Mouse (Mus musculus): Measurements from ENCODE around the gene Itpkc.
"Not testable (repeated sequence)": the region's sequence is repeated elsewhere in the genome, so short reads cannot be mapped to it uniquely, and the experiment has no call there.

Gene Itpkc

DNA sequence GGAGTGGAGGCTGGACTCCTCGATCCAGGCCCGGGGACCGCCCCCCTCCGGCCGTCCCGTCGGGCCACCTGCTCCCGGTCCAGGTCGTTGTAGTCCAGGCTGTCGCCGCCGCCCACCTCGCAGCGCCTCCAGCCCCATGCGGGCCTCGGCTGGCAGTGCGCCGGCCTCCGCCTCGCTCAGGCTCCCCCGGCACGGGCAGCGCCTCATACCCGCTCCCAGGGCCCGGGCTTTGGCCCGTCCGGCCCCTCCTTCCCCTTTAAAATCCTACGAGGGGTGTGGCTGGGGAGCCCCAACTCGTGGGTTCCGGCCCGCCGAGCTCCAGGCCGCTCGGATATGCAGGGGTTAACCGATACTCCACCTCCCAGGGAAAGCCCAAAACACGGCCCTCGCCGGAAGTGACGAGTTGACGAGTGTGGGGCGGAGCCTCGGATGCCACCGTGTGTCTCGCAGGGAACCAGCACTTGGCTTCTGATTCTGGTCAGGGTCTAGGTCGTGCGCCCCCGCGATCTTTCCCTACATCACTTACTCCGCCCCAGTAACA, at the start of gene Itpkc:
TSS of gene Itpkc (minus strand) at position 381 of the 541 bp plus-strand sequence.
- DNase-seq, result peak; percentile 93

DNA sequence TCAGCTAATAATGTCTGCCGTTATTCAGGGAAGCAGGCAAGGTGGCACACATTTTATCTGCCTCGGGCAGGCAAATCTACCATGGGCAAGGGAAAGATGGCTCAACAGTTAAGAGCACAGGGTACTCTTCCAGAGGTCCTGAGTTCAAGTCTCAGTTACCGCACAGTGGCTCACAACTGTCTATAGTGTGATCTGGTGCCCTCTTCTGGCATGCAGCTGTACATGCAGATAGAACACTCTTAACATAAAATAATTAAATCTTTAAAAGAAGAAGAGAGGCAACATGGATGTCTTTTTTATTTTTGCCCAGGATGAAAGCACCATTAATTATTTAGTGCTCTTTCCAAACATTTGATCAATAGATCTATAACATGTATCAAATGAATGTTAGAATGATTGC, 48.7 kb upstream of the Itpkc start:
- DNase-seq, result no peak

DNA sequence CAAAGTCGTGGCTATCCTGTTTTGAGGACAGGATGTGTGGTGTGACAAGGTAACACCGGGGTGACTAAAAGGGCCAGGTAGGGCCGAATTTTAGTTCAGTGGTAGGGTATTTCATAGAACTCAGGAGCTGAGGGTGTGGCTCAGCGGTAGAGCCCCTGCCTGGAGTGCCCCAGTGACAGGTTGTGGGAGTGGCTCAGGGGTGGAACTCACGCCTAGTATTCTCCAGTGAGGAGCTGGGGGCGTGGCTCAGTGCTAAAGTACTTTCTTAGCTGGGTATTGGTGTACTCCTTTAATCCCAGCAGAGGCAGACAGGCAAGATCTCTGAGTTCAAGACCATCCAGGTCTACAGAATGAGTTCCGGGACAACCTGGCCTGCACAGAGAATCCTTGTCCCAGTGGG, 47.6 kb upstream of the Itpkc start:
- DNase-seq, result no peak

DNA sequence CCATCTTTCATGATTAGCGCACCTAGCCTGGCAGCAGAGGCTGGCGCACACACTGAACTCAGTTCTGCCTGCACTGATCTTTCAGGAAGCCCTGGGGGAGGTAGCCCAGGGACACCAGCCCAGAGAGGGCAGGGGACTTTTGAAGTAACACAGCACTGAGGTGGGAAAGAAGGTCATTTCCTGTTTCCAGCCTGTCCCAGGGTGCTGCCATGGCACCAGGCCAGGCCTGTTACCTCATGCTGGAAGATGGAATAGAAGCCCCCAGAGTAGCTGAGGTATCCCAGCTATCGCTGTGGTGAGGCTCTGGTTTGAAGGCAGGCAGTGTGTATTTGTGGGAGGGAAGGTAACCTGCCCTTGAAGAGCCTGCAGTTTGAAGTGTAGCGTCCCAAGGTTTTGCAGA, 46.5 kb upstream of the Itpkc start:
- DNase-seq, result no peak

DNA sequence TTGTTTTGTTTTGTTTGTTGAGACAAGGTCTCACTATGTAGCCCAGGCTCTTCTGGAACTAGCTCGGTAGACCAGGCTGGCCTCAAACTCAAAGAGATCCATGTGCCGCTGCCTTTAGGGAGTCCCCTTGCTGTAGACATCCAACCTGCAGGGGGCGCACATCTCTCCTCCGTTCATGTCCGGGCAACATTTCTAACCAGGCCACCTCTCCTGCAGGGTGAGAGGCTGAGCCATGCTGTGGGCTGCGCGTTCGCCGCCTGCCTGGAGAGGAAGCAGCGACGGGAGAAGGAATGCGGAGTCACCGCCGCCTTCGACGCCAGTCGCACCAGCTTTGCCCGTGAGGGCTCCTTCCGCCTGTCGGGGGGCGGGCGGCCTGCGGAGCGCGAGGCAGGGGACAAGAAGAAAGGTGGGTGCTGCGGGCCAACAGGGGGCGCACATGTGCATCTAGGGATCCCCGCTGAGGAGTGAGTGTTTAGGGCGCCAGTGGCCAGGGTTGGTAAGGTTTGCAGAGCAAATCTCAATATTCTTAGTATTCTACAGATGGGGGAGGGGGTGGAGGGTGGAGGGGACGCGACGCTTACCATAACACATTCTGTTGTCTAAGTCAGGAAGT, 45.4 kb upstream of the Itpkc start:
- DNase-seq, result no peak

DNA sequence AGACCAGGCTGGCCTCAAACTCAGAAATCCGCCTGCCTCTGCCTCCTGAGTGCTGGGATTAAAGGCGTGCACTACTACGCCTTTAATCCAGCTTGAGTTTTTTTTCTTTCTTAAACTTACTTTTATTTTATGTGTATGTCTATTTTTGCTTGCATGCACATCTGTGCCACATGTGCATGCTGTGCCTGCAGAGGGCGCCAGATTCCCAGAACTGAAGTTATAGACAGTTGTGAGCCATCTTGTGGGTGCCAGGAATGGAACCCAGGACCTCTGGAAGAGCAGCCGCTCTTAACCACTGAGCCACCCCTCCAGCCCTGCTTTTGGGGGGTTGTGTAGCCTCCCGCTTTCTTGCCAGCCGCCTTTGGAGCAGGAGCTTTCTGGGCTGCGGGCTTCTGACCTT, 43.0 kb upstream of the Itpkc start:
- no peak for DNase-seq

DNA sequence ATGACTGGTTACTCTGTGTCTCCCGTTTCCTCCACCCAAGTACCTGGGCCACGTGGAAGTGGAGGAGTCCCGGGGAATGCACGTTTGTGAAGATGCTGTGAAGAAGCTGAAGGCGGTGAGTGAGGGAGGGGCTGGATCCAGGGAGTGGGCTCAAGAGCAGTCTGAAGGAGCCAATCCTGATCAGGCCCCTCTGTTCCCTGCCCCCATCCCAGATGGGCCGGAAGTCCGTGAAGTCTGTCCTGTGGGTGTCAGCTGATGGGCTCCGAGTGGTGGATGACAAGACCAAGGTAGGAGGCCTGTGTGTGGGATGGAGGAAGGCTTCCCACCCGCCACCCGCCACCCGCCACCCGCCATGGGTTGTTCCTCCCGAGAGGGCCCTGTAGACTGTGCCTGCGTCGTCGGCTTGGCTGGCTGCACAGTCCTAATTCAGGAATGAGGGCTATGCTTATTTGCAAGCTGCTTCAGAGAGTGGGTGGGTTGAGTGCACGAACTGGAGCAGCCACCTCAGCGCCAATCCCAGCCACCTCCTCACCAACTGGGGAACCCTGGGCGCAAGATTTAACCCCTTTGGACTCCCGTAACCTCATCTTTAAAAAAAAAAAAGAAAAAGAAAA, 38.2 kb upstream of the Itpkc start:
- peak; percentile 90 for DNase-seq

DNA sequence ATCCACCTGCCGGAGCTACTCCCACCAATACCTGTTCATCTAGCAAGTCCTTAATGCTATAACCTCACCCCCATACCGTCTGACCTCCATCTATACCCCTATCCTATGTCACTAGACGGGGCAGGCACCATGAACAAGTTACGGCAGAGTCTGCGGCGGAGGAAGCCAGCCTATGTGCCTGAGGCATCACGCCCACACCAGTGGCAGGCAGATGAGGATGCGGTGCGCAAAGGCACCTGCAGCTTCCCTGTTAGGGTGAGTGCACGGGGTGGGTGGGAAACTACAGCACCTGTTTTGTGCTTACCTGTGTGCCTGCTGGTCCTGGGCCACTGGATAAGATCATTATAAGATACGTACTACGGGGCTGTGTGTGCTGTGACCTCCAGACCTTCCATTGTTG, 36.3 kb upstream of the Itpkc start:
- DNase-seq, result no peak

DNA sequence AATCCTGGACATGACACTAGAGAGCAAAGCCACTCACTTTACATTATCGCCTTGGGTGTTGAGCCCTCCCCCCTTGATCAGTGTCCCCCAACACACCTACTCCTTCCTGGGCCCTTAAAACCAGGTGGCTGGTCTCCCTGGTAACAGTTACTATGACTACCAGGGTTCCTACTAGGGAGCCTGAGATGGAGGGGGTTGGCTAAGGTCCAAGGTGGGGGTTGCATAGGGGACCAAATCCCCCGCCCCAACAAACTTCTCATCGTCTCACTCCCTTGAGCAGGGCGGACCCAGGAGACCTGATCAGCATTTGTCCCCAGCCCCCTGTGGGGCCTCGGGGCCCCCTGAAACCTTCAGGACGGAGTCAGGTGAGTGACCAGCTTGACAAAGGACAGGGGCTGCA, 33.4 kb upstream of the Itpkc start:
- no peak for DNase-seq

DNA sequence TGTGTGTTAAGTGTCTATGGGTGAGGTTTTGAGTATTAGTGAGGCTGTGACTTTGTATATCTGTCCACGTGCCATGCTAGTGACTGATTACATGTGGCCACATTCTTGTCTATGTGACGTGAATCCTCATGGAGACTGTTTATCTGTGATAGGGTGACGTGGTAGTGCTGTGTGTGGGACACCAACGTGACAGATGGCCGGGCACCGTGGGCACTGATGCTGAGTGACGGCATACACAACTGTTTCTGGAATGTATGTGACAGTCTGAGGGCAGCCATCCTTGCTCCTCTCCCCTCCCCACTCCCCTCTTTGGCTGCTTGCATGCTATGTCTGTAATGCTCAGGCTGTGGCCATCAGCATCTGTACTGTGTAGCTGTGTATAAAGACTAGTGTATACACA, 32.4 kb upstream of the Itpkc start:
- no peak for DNase-seq

DNA sequence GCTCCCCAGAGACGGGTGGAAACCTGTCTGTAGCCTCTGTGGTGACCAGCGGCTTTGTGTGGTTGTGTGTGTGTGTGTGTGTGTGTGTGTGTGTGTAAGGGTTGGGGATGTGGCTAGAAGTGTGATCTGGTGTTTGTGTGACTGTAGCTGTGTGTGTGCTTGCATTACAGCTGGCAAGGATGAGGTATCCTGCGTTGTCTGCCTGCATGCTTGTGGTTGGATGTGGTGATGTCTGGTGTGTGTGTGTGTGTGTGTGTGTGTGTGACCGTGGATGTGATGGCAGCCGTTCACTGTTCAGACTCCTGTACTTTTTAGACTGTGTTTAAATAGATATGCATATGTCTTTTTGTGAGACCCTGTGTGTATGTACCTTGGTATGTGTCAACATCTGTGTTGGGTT, 31.3 kb upstream of the Itpkc start:
- DNase-seq, result no peak

DNA sequence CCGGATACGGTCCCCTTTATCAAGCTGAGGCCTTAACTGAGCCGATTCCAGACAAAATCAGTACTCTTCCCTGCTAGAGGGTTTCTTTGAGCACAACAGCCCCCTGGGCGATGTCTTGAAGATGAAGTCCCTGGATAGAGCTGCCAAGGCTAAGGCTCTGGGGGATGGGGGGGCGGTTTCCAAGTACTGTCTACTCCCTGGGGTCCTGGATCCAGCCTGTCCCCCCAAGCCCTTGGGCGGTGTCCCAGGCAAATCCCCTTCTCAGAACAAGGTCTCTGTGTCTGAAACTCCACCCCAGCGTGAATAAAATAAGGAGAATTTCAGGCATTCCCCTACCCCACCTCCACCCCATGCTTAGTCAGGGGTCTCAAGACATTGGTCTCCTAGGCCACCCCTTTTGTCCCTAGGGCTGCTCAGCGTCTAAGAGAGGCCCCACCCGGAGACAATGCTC, 30.8 kb upstream of the Itpkc start:
- DNase-seq, result no peak

DNA sequence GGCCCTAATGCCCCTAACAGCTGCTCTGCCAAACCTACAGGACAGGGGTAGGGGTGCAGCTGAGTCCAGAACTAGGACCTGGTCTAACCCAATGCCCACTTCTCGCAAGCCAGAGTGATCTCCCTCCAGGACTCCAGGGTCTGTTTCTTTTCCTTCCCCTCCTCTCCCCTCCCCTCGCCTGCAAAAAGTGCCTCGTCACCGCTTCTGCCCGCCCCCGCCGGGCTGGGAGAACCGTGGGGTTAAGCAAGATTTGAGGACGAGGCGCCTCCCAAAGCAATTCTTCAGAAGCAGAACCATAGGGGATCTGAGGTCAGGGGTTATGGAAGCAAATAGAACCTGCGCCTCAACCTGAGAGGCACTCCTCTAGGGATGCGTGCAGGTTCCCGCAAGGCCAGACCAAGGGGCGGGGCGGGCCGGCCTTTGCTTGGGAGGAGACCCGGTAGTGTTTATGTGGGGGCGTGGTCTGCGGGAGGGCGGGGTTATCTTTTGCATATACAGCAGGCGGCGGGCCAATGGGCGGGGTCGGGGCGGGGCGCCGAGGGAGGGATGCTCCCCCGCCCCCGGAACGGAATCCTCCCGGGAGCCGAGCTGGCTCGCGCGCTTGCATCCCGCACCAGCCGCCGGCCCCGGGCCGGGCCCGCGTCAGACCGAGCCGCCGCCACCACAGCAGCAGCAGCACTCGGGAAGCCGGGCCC, 29.9 kb upstream of the Itpkc start, which contains the start of gene Numbl:
TSS of gene Numbl (plus strand) at position 229 of the 695 bp plus-strand sequence.
- peak; percentile 94 for DNase-seq

DNA sequence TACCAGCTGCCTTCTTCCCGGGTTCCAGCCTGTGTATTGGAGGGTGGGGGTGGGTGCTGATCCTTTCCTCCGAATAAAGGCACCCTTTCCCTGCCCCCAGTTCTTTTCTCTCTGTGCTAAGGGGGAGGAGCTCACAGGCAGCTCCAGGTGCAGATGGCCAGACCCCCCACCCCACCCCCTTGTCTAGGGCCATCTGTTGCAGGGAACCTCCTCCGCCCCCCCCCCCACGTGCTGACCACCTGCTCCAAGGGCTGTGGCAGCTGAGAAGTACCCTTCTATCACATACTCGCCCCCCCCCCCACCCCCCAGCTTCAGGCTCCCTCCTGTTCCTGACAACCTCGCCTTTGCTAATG, 29.4 kb upstream of the Itpkc start:
- no peak for DNase-seq

DNA sequence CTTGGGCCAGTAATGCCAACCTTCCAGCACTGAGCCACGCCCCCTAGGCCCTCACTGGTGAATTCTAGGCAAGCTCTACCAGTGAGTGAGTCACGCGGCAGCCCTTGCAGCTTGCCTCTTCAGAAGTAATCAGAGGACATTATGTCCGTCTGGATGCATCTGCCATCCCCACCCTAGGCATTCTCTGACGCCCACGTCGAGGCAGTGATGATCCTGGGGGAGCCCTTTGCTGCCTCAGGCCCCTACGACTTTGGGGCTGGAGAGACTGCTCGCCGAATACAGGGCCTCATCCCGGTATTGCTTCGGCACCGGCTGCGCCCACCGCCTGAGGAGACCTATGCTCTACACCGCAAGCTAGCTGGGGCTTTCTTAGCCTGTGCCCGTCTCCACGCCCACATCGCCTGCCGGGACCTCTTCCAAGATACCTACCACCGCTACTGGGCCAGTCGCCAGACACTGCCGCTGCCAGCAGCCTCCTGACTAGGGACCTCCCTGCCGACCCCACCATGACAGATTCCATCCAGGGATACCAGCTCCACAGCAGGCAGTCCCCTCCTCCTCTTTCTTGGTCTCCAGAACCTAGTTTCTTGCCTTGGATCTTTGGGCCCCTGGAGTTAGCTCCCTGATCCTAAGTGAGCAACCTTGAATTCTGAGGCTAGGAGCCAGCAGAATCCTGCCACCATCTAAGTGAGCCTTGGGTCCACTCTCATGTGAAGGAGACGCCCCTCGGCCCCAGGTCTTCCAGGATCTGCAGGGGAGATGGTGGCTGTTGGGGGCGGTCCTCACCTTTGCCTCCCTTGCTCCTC, 28.8 kb upstream of the Itpkc start:
- peak; percentile 82 for DNase-seq

DNA sequence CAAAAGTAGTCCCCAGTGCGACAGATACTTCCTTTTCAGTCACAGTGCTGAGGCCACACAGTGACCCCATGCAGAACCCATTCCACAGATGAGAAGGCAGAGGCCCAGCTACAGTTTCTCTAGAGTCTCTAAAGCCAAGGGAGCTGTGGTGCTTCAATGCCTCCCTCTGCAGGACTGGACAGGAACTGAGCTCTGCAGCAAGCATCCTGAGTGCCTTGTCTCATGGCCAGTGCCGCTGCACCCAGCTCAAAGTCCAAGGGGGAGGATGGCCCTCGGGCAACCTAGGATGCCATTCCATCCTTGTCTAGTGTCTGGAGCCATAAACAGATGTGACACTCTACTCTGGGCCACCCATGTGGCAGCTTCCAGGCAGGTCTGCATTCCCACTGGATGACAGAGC, 27.3 kb upstream of the Itpkc start:
- no peak for DNase-seq

DNA sequence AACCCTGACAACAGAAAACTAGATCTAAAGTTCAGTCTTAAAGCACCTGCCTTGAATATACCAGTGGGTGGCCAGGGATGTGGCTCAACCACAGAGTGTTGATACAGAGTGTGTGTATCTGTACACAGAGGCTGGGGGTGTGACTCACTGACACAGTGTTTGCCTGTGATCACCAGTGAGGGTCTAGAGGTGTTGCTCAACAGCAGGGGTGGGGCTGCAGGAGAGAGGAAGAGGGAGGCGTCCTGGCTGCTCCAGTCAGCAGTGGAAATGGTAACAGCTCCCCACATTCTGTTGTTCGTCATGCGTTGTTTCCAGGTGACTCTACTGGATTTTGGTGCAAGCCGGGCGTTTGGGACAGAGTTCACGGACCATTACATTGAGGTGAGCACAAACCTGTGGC, 23.5 kb upstream of the Itpkc start:
- DNase-seq, result no peak

DNA sequence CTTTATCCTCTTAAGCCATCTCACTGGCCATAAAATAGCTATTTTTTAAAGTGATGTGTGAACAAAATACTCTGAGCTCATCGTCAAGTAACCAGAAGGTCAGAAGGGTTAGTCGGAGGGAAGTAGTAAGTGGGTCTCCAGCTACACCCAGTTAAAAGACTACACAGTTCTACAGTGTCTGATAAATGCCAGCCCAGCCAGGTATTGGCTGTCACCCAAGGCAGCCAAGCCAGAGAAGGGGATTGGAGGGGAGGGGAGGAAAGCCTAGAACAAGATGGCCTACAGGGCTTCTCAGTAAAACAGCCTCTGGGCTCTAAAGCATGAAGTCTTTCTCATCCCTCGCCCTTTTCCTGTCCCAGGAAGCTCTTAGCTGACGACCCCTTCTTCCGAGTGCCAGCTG, 21.5 kb upstream of the Itpkc start:
- no peak for DNase-seq

DNA sequence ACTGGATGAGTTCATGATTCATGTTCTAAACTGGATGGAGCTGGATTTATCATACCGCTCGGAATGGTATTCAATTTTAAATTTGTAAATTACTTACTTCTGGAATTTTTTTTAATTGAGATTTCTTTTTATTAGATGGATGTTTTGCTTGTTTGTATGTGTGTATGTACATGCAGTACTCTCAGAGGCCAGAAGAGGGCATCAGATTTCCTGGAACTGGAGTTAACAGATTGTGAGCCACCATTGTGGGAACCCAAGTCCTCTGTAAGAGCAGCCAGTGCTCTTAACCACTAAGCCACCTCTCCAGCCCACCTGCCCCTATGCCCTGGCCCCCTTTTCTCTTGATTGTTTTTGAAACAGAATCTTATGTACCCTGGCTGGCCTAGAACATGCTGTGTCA, 20.7 kb upstream of the Itpkc start:
- no peak for DNase-seq

DNA sequence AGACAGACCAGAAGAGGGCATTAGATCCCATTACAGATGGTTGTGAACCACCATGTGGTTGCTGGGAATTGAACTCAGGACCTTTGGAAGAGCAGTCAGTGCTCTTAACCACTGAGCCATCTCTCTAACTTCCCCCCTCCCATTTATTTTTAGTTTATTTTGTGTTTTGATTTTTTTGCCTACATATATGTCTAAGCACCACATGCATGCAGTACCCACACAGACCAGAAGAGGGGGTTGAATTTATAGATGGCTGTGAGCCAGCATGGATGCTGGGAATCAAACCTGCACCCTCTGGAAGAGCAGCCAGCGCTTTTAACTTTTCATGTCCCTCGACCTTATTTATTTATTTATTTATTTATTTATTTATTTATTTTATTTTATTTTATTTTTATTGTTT, 15.6 kb upstream of the Itpkc start:
- DNase-seq, result not testable (repeated sequence)

DNA sequence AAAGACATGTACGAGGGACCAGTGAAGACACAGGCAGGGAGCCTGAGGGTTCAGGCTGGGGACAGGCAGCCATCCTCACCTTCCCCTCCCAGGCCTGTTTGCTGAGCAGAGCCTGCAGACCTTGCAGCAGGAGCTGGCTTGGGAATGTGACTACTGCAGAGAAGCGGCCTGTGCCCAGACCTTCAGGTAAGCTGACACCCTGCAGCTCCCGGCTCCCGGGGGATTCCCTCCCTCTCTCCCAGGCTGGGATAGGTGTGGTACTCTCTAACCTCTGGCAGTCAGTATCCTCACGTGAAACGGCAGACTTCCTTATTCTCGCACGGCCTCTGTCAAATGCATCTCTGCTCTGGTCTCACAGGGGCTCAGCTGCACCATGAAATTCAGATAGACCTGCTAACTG, 14.8 kb upstream of the Itpkc start:
- no peak for DNase-seq

DNA sequence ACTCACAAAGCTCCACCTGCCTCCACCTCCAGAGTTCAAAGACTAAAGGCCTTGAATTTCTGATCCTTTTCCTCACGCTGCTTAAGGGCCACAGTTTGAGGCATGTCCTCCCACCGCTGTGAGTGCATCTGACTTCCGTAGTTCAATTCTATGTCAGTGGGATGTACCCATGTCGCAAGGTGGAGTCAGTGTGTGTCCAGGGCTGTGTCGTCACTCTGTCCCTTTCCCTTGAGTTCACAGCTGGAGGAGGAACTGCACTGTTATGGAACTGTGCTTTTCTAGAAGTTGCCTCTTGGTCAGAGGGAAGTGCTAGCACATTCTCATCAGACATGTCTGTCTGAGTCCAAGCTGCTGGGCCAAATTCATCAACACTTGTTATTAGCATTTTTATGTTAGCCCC, 10.1 kb upstream of the Itpkc start:
- no peak for DNase-seq

DNA sequence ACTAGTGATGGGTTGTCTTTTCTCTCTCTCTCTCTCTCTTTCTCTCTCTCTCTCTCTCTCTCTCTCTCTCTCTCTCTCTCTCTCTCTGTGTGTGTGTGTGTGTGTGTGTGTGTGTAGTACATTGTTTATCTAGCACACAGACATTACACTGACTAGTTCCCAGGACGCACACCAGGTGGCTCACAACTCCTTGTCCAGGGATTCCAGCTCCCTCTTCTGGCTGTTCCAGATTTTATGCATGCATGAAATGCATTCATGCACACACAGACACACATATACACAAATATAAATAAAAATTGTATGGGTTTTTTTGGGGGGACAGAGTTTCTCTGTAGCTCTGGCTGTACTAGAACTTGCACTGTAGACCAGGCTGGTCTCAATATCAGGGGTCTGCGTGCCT, 9.1 kb upstream of the Itpkc start:
- no peak for DNase-seq
